Mouse (Mus musculus) ES-E14 (cell line): ENCODE data around the gene Acin1.

Experiments
- ZC3H11A ChIP-seq: IDR thresholded peaks from 2 replicates; pipeline ENCODE4 v1.6.1; 2012; ENCODE audit warnings: low read depth, mild to moderate bottlenecking, inconsistent platforms, low read length, borderline replicate concordance
- ZNF384 ChIP-seq: IDR thresholded peaks from 2 replicates; pipeline ENCODE4 v1.6.1; 2012; ENCODE audit warnings: low read depth, low read length, inconsistent platforms

DNA sequence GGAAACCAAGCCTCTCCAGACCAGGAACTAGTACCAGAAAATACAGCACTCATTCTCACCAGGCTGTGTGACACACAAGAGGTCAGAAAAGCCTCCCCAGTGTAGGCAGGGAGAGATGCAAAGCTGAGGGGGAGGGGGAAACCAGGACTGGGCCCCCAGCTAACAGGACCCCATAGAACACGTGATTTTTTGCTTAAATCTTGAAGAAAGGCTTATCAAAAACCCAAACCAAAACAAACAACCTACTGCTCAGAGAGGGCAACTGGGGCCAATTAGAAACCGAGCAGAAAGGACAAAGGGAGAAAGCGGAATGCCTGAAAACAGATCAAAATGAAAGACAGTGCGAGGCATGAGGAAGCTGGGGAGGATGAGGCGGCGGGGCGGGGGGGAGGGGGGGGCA lies 33.9 kb downstream of the Acin1 start:
- no peak for TF ChIP-seq ZNF384
- TF ChIP-seq ZC3H11A: no peak
